Mouse (Mus musculus) right cerebral cortex, postnatal 10 days (tissue): Measurements from ENCODE around the gene Slu7.

Source experiments
- DNase-seq, 2 experiments: peaks; one replicate each; pipeline ENCODE4 v3.0.0; 2021; ENCODE audit warnings: low spot score in 2 of 2

Gene Slu7

DNA sequence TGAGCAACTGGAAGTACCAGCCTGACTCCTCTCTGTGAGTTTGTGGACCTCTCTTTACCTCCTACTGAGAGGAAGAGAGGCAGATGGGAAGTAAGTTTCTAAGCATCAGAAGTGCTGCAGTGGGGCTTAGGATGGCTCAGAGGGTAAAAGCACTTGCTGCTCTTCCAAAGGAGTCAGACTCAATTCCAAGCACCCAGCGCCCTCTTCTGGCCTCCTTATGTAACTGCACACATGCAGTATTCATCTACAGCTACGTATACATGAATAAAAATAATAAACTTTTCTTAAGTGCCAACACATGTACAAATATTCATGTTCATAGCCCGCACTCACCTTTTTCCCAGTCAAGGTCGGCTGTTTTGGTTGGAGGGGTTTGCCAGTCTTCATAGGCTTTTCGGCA, 9.2 kb upstream of the Slu7 start:
- DNase-seq = no peak

DNA sequence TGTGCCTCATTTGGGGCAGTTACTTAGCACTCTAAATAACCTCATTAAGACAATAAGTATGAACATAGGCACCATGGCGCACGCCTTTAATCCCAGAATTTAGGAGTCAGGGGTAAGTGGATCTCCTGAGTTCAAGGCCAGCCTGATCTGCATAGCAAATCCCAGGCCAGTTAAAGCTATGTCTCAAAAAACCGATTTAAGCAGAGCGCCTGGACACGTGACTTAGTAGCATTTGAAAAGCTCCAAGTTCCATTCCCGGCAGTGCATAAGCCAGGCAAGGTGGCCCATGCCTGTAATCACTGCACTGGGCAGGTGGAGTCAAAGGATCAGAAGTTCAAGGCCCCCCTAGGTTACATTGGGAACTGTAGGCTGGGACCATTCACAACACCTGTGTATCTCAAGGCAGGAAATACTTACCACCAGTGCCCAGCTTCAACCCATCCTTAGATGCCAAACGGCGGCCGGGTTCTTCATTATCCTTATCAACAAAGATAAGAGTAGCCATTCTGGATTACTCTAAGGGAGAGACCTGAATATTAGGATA, 8.3 kb upstream of the Slu7 start:
- DNase-seq = no peak

DNA sequence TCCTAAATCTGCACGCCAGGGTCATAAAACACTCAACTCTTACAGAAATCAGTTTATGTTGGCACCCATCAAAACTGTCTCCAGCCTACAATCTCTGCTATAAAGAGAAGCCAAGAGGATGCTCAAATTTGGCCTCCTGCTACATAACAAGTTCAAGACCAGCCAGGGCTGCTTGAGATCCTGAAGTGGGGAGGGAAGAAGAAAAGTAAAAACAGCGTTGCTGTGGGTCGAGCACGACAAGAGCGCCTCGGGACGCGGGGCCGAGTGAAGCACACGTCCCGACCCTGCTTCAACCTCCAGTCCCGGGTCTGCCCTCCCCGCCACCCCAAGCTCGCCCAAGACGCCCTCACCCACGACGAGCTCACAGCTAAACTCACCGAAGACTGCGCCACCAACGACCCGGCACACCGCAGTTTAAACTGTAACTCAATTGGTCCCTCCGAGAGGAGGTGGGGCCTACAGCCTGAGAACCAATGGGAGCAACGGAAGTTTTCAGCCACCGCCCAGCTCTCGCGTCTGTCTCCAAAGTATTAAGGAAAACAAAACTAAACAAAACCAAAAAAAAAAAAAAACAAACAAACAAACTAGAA, 7.6 kb upstream of the Slu7 start, which contains the start of gene Pttg1:
Gene Pttg1, minus strand, starts transcription at position 428 of the 590 bp plus-strand sequence.
- DNase-seq = peak; percentile 83 to 85

DNA sequence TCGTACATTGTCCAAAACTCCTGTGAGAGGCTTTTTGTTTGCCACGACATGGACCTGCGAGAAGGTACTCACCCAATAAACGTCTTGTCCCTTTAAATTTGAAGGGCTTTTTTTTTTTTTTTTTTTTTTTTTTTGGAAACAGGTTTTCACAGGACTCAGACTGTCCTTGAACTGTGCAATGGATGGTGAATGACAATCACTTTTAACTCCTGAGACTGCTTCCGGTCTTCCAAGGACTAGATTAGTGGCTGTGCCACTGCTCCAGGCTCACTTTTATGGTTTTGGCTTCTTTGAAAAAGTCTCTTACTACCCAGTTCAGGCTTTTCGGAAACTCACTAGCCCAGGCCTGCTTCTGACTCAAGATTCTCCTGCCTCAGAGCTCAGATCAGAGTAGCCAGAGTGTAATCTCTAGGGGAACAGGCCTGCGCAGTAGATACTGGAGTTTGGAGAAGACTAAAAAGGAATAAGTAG, 7.1 kb upstream of the Slu7 start:
- no peak for DNase-seq

DNA sequence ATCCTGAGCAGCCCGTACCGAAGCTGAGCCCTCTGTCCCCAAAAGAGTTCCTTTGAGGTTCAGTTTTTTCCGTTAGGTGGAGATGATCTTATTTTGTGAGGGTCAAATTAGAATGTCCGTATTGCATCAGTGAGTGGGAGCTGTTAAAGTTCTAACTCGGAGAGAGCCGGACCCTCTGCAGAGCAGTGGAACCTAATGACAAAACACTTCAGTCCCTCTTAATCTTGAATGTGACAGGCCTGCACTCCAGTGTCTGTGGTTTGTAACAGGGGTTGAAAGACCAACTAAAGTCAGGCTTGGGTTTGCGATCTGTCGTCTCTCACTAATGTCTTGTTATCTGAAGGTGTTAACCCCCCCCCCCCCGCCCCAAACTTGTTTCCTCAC, 472 bp downstream of the Slu7 start:
- DNase-seq = no peak

DNA sequence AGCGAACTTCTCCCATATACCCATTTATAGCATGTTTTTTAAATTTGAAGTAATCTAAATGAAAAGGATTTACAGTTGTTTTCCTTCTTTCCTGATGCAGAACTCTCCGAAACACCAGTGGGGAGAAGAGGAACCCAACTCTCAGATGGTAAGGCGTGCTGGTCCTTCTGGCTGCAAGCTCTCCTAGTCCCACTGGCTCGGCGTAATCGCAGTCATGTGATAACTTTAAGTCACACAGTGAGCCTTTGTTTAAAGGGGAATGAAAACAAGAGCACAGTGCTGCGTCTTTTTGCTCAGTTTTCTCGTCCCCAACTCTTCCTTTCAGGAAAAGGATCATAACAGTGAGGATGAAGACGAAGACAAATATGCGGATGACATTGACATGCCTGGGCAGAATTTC, 7.6 kb downstream of the Slu7 start:
- no peak for DNase-seq

DNA sequence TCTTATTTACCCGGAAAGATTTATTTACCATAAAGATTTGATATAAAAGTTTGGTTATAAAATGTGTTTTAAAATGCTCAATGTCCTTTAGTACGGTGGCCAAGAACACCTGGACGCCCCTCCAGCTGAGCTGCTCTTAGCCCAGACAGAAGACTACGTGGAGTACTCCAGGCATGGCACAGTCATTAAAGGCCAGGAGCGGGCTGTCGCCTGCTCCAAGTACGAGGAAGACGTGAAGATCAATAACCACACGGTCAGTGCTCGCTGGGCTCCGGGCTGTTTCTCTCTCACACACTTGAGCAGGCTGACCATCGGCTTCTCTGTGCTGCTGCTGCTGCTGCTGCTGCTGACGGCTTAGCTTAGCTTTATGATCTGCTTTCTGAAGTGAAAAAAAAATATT, 9.6 kb downstream of the Slu7 start:
- DNase-seq = no peak

DNA sequence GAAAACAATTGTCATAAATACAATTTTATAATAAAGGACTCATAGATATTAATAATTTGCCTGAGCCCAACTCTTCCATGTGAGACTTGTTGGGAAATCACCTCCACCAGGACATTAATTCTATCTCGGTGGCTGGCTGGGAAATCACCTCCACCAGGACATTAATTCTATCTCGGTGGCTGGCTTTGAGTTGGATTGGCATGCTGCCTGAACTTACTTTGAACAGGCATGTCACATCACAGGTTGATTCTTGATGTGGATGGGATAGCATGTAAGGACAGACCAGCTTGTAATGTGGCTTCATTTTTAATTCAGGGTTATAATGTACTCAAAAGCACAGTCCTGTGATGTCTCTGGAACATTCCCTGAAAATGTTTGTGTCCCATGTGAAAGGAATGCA, 16.4 kb downstream of the Slu7 start:
- no peak for DNase-seq

DNA sequence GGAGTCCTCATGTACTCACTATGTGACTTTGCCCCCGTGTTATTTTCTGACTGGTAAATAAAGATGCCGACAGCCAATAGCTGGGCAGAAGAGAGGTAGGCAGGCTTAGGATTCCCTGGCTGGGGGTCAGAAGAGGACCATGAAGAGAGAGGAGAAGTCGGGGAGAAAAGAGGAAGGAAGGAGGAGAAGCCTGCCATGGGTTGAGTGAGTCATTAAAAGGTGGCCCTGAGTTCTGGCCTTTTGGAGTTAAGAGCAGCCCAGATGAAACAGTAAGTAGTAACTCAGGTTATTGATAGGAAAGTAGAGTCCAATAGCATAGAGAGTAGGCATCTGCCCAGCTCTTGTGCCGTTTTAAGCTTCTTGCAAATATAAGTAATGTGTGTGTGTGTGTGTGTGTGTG, 17.8 kb downstream of the Slu7 start:
- no peak for DNase-seq

DNA sequence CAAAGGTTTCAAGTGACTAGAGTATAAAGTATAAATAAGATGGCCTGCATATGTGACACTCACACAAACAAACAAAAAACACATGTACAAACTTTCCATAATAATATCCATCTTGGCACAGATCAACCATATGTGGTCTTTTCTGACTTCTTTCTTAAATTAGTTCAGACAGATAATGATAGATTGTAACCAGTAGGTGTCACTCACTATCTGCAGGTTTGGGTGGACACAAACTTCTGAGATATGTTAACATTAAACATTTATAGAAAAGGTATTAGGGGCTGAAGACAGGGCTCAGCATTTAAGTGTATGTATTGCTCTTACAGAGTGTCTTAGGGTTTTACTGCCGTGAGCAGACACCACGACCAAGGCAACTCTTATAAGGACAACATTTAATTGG, 18.7 kb downstream of the Slu7 start:
- DNase-seq = no peak

DNA sequence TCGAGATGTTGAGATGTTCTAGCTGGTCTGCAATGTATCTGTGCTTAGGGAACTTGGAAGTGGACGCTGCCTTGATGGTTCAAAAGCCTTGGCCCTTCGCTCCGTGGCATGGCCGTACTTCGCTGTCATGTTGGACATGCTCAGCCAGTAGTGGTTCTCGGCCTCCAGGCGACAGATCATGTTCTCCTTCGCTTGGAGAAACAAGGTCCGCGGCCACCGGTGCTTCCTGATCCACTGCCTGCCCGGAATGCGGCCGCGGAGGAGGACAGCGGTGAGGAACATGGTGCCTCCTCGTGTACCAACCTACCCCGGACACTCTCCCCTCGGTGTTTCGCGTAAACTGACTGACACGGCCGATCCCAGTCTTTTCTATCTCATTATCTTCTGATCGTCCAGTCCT, 29.7 kb downstream of the Slu7 start:
- DNase-seq = no peak

DNA sequence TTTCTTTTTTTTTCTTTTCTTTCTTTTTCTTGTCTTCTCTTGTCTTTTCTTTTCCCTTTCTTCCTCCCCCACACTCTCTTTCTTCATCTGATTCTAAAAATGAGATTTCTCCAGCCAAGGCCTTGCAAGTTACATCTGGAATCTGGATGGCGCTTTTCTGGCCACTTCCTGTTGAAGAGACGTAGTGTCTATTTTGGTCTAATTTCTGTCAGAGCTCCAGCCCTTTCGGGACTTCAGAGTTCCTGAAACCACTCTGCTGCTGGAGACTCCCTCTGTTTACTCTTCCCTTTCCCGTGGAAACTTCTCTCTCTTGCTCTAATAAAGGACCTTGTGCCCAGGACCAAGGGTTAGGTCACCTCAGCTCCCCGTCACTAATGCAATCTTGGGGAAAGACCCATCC, 36.6 kb downstream of the Slu7 start:
- DNase-seq = no peak

DNA sequence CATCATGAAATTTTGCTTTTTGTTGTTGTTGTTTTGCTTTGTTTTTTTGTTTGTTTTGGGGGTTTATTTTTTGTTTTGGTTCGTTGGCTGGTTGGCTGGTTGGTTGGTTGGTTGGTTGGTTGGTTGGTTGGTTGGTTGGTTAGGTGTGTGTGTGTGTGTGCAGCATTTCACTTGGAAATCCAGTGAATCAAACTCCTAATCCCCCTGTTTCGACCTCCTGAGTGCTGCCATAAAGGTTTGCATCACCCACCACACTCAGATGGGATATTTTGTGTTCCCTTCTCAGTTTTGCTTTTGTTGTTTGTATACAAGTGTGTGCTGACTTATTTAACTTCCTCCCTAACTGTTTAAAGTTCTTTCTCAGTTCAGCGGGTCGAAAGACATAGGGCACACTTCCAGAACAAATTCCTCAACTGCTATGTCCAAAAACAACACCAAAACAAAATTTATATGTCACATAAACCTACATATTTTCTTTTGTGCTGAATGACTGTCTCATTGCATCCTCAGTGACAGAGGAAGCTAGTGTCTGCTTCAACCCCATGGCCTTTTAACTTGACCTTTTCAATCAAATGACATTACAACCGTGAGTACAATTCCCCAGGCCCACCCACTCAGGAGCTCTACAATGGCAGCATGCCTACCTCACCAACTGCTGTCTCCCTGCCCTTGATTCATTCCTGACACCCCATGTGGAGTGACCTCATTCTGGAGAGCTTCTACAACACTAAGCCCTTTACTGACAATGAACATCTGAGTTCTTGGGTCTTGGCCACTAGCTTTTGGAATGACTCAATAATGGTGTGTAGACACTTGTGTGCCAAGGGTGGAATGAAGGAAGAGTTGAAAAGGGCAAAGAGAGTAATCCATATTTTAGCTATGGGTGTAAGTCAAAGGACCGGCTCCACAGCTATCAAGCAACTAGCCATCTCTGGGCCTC, 37.6 kb downstream of the Slu7 start:
- DNase-seq = no peak

DNA sequence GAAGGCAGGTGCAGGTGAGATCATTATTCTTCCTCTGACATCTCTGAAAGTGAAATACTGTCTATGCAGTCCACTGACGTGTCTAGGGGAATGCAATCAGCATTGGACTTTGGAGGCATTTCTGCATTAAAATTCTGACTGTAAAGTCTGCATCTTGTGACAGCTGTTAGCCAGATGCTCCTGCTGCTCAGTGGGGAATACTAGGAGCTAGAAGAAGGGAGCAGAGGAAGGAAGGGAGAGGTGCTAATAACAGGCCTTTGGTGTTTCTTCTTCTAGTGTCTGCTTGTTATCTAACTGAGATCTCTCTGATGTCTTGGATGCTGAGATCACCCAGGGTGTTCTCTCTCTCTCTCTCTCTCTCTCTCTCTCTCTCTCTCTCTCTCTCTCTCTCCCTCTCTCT, 39.6 kb downstream of the Slu7 start:
- no peak for DNase-seq

DNA sequence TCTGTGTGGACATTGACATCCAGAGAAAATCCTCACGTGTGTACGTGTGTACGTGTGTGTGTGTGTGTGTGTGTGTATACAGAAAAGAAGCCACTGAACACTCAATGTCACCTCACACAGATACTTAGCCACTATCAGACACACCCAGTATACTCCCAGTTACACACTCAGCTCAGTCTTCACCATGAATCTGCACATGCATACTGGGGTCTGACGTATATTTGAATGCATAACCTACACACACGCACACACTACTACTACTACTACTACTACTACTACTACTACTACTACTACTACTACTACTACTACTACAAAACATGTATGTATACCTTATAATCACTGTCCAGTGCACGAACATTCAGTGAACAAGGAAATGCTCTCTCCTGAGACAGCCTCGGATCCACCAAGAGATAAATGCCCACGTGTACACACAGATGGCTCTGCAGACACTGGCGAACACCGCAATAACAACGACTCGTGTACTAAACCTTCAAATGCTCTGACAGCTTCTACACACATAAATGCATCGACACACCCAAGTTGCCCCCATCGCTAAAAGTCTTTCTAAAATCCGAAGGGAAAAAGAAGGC, 40.2 kb downstream of the Slu7 start:
- DNase-seq = no peak

DNA sequence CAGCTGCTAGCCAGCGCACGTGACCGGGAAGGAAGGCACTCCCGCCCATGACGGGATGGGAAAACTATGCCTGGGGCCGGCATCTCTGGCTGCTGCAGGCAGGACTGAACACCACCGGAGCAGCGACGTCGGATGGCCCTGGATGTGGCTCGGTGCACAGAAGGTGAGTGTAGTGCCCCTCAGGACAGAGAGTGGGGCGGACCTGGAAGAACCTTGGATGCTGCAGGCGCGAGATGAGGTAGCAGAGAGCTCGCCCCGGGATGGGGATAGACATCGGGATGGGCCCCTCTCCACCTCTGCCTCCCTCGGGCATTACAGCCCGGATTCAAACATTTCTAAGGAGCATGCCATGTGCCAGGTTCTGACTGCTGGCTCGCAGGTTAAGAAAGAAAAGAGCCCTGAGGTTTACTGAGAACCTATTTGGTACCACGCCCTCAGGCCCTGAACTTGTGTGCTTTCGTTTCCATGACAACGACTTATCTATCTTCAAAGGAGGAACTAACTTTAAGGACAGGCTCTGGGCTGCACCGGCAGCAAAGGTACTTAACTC, 40.8 kb downstream of the Slu7 start, which contains the start of gene C1qtnf2:
Gene C1qtnf2, plus strand, starts transcription at position 52 of the 550 bp plus-strand sequence.
- peak; percentile 23 to 55 for DNase-seq

DNA sequence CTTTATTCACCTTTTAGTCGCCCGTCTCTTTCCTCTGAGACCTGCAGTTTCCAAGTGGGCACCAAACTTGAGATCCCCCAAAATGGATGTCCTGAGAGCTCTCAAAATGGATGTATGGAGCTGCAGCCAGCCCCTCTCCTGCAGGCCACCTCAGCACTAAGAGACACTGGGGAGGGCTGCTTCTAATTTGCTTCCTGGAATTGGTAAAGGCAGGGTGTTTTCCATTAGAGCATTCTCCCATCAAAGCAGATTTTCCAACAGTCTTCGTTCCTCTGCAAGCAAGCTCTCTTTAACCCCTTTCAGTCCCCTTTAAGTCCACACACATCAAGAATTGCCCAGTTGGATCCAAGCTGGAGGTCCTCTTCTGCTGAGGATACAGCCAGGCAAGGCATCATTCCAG, 45.8 kb downstream of the Slu7 start:
- no peak for DNase-seq

DNA sequence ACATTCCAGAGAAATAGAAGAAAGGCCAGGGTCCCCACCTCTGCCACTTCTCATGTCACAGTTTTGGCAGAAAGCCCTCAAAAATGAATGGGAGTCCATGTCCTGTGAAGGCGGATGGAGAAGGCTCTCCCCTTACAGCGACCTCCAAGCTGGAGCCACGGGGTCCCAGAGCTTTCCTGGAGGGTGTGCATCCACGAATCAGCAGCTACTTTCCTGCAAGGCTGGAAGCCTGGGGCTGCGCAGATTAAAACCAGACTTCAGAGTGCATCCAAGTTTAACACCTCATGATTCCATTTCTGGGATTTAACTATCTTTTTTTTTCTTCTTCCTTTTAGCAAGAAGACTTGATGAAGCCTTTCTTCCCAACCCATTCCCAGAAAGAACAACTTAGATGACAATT, 47.0 kb downstream of the Slu7 start:
- no peak for DNase-seq

DNA sequence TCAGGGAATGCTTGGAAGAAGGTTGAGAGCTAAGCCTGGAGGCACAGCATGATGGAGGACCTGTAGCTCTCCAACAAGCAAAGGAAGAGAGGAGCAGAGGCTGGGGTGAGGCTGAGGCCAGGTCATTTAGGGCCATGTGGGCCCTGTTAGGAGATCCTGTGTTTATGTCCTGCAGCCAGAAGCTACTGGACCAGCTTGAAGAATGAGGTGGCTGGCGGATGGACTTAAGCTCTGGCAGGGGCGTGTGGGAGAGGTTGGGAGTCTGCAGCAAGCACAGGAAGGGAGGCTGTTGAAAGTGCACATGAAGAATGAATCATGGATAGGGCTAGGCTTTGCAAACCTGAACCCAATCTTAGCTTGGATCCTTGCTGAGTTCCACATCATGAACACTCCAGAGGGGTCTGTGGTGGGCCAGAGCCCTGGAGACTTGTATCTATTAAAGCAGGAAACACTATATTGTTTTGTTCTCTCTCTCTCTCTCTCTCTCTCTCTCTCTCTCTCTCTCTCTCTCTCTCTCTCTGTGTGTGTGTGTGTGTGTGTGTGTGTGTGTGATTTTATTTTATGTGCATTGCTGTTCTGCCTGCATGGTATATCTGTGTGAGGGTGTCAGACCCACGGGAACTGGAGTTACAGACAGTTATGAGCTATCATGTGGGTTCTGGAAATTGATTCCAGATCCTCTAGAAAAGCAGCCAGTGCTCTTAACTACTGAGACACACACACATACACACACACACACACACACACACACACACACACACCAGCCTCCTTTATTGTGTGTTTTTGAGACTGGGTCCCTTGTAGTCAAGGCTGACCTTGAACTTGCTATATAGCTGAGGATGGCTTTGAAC, 48.4 kb downstream of the Slu7 start:
- DNase-seq = no peak

DNA sequence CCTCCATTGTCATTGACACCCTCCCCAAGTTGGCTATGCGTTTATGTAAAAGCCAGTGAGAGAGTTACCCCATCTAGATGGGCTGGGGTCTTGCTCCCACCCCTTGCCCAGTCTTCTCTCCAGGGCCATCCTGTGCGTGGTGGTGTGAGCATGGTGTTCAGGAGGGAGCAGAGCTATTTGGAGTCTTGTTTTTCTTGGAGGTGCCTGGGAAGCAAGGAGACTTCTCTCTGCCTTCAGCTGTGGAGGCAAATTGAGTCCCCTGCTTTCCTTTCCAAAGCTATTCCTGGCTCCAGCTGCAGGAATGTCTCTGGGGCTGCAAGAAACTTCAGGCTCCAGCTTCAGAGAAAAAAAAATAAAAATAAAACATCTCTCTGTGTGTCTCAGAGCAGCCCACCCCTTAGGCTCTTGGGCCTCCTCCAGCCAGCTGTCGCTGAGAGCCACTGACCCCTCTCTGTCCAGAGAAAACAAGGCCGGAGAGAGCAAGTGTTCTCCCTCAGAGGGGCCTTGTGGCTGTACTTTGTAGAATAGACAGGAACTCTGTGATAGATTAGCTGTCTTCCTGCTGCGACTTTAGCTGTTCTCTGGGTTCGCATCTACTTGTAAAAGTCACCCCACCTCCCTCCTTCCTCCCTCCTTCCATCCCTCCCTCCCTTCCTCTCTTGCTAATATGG, 49.7 kb downstream of the Slu7 start:
- no peak for DNase-seq

DNA sequence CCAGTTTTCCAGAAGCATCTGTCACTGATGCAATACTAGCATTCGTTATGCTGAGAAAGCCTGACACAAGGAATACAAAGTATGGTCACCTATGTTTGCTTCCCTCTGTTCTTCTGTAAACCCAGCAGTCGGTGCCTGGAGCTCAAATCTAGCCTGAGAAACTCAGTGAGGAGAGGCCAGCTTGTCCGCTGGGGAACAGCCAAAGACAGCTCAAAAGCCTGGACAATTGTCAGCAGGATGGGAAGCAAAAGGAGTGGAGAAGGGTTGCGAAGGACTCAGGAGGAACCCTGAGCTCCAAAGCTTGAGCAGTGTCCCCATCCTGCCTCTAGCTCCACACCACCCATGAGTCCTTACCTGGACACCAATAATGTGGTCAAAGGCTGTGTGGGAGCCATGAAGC, 50.5 kb downstream of the Slu7 start:
- DNase-seq = no peak
